Mouse (Mus musculus) heart, postnatal 0 days (tissue): ENCODE results near the gene Myo1d. TPM values are rescaled to one million over a fixed set of nuclear protein-coding genes. Genes with fewer than 3 reads are reported as not detected.

Source experiments
- ATAC-seq: fragments of 200-750 bp; cut with Nextera tagmentation; 2 replicates; pipeline ENCODE4 v1.8.0; 2017; ENCODE audit warnings: low read depth, moderate number of reproducible peaks, moderate library complexity; ENCODE audit not compliant: insufficient read depth
- DNase-seq: peaks from one replicate; pipeline ENCODE4 v3.0.0-alpha.2; 2016; ENCODE audit warnings: low spot score
- H3K27ac ChIP-seq: fragments of 300-500 bp; sonication (generic); 2 replicates; pipeline ENCODE4 v1.5.1; 2014; ENCODE audit warnings: low read depth, mild to moderate bottlenecking
- H3K27me3 ChIP-seq: fragments of 300-500 bp; sonication (generic); 2 replicates; pipeline ENCODE4 v1.6.1; 2014; ENCODE audit warnings: low read length, mixed read lengths; ENCODE audit not compliant: control insufficient read depth, insufficient read depth
- H3K36me3 ChIP-seq: fragments of 300-500 bp; sonication (generic); replicated peaks from 2 replicates; pipeline ENCODE4 v1.6.1; 2014; ENCODE audit warnings: low read length, mixed read lengths; ENCODE audit not compliant: control insufficient read depth, insufficient read depth
- H3K4me1 ChIP-seq: fragments of 300-500 bp; sonication (generic); 2 replicates; pipeline ENCODE4 v1.6.1; 2014; ENCODE audit warnings: antibody characterized with exemption; ENCODE audit not compliant: control insufficient read depth, insufficient read depth
- H3K4me2 ChIP-seq: fragments of 300-500 bp; sonication (generic); 2 replicates; pipeline ENCODE4 v1.6.1; 2014; ENCODE audit warnings: low read depth, mild to moderate bottlenecking, low read length, moderate library complexity
- H3K4me3 ChIP-seq: fragments of 300-500 bp; sonication (generic); 2 replicates; pipeline ENCODE4 v1.5.1; 2014; ENCODE audit warnings: low read depth, low read length
- H3K9ac ChIP-seq: fragments of 300-500 bp; sonication (generic); replicated peaks from 2 replicates; pipeline ENCODE4 v1.6.1; 2014; ENCODE audit warnings: low read depth, low read length, mixed read lengths
- H3K9me3 ChIP-seq: fragments of 300-500 bp; sonication (generic); replicated peaks from 2 replicates; pipeline ENCODE4 v1.6.1; 2016; ENCODE audit warnings: low read length; ENCODE audit not compliant: control insufficient read depth
- CTCF ChIP-seq: IDR thresholded peaks from 2 replicates; pipeline ENCODE4 v1.5.1; 2016; ENCODE audit warnings: antibody characterized with exemption, control low read depth, low read depth
- EP300 ChIP-seq: IDR thresholded peaks from 2 replicates; pipeline ENCODE4 v1.6.1; 2016; ENCODE audit warnings: antibody characterized with exemption, low read depth
- WGBS: fragments of 180-500 bp; shearing (Covaris S2); extraction: QIAGEN DNeasy Blood & Tissue Kit; methylation state at CpG from one replicate; pipeline ENCODE4 v1.1.7; 2014; 5-methylcytosine and 5-hydroxymethylcytosine counted together
- polyA plus RNA-seq: library from polyadenylated mRNA; unstranded; fragments of >200 nt; fragmentation: Nextera tagmentation; extraction: Ambion mirVana; gene quantifications from 2 replicates; pipeline ENCODE4 v1.2.1, GENCODE M21; 2015
- total RNA-seq: library from RNA; depleted of rRNA; stranded (reverse); fragments of >200 nt; gene quantifications from 2 replicates; pipeline ENCODE4 v1.2.3, GENCODE M21; 2014; ENCODE audit warnings: low replicate concordance

The Myo1d gene
- total and polyA plus RNA-seq, 2 experiments from 2014 or later: 4.5 to 4.6 TPM

GRCm38 (mm10) chr11:80670391-80670790 is 109.4 kb downstream of the Myo1d start:
- no peaks in the 10 kb centered on the region for H3K4me1 ChIP-seq
- DNase-seq: peak; percentile 80
- H3K4me3 ChIP-seq: no peak overlapping the region
- H3K27me3 ChIP-seq: no peaks in the 10 kb centered on the region
- H3K27ac ChIP-seq: no peak overlapping the region
- H3K9me3 ChIP-seq: no peaks in the 10 kb centered on the region
- peak; percentile 91; the same call in 1 of the 2 replicates for ATAC-seq
- no peaks in the 10 kb centered on the region for H3K36me3 ChIP-seq
- no peak overlapping the region for H3K9ac ChIP-seq
- 28% methylated on average over 1 of the region's 1 CpGs for WGBS
- TF ChIP-seq EP300 (no peak), CTCF (peak; percentile 79)
- no peak overlapping the region for H3K4me2 ChIP-seq

- TF ChIP-seq EP300: no peak
- no peak for TF ChIP-seq CTCF
- H3K4me3 ChIP-seq: no peak overlapping the region
- no peaks in the 10 kb centered on the region for H3K9me3 ChIP-seq
- H3K27ac ChIP-seq: no peak overlapping the region
- H3K4me2 ChIP-seq: no peak overlapping the region
- H3K27me3 ChIP-seq: no peaks in the 10 kb centered on the region
- no peak for DNase-seq
- no peaks in the 10 kb centered on the region for H3K4me1 ChIP-seq
- H3K36me3 ChIP-seq: no peaks in the 10 kb centered on the region
- no peak overlapping the region for H3K9ac ChIP-seq
- no peak for ATAC-seq
- WGBS: 55% methylated on average over 4 of the region's 4 CpGs
Measured at GRCm38 (mm10) chr11:80669934-80670333, 109.9 kb downstream of the Myo1d start.

GRCm38 (mm10) chr11:80666211-80666610 is 113.6 kb downstream of the Myo1d start:
- H3K27ac ChIP-seq: no peak overlapping the region
- no peaks in the 10 kb centered on the region for H3K36me3 ChIP-seq
- DNase-seq (no peak), ATAC-seq (no peak)
- TF ChIP-seq EP300 (no peak), CTCF (no peak)
- H3K4me2 ChIP-seq: no peak overlapping the region
- H3K4me3 ChIP-seq: no peak overlapping the region
- WGBS: 84% methylated on average over 8 of the region's 8 CpGs
- no peaks in the 10 kb centered on the region for H3K9me3 ChIP-seq
- no peaks in the 10 kb centered on the region for H3K27me3 ChIP-seq
- H3K4me1 ChIP-seq: no peaks in the 10 kb centered on the region
- H3K9ac ChIP-seq: no peak overlapping the region

GRCm38 (mm10) chr11:80664261-80664660 is 115.6 kb downstream of the Myo1d start:
- H3K4me2 ChIP-seq: no peak overlapping the region
- no peaks in the 10 kb centered on the region for H3K36me3 ChIP-seq
- no peak overlapping the region for H3K9ac ChIP-seq
- TF ChIP-seq CTCF (no peak), EP300 (no peak)
- H3K9me3 ChIP-seq: no peaks in the 10 kb centered on the region
- 75% methylated on average over 3 of the region's 3 CpGs for WGBS
- DNase-seq (no peak), ATAC-seq (no peak)
- H3K4me1 ChIP-seq: no peaks in the 10 kb centered on the region
- H3K4me3 ChIP-seq: no peak overlapping the region
- no peaks in the 10 kb centered on the region for H3K27me3 ChIP-seq
- H3K27ac ChIP-seq: no peak overlapping the region

GRCm38 (mm10) chr11:80645111-80645510 is 134.7 kb downstream of the Myo1d start:
- Histone ChIP-seq H3K9ac (no peak overlapping the region), H3K36me3 (no peaks in the 10 kb centered on the region), H3K4me1 (no peaks in the 10 kb centered on the region), H3K4me2 (no peak overlapping the region), H3K27me3 (no peaks in the 10 kb centered on the region), H3K4me3 (no peak overlapping the region), H3K9me3 (no peaks in the 10 kb centered on the region), H3K27ac (no peak overlapping the region)
- 76% methylated on average over 5 of the region's 5 CpGs for WGBS
- ATAC-seq (no peak), DNase-seq (no peak)
- TF ChIP-seq EP300: no peak
- no peak for TF ChIP-seq CTCF

DNA sequence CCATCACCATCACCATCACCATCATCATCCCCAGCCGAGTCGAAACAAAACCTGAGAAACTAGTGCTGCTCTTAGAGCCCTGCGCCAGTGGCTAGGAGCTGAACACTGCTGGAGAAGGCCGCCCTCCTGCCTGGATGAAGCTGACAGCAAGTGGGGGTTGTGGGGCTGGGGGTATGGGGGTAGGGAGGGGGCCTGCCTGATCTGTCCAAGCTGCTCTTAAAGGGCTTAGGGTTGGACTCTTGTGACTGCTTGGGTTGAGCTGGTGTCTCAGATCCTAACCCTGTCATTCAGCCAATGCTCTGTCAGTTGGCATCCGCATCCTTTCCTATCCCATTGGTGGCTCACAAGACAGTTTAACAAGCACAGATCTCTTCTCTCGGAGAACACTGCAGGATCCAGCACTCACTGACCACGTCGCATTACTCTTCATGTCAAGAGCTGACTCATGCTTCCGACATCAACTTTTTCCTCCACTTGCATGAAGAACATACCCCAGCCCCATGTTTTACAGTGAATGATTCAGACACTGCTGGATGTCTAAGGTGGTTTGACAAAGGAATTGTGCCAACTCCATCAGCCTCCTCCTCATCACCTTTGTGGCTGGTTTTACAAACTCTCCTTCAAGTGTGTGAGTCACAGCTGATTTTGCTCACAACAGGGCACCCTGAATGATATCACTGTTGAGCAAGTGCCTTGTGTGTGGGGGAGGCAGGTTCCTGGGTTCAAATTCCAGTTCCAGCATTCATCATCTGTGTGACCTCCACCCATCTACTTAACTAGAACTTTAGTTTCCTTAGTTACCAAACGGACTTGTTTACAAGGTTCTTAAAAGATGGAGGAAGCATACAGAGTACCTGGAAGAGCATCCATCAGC is 150.6 kb downstream of the Myo1d start:
- H3K36me3 ChIP-seq: no peaks in the 10 kb centered on the region
- no peaks in the 10 kb centered on the region for H3K4me1 ChIP-seq
- H3K27ac ChIP-seq: no peak overlapping the region
- no peaks in the 10 kb centered on the region for H3K27me3 ChIP-seq
- no peak overlapping the region for H3K4me3 ChIP-seq
- ATAC-seq: no peak
- 81% methylated on average over 10 of the region's 10 CpGs for whole genome bisulfite sequencing
- H3K4me2 ChIP-seq: no peak overlapping the region
- no peak overlapping the region for H3K9ac ChIP-seq
- TF ChIP-seq CTCF (no peak), EP300 (no peak)
- H3K9me3 ChIP-seq: no peaks in the 10 kb centered on the region
- DNase-seq: no peak
